Mouse (Mus musculus): ENCODE measurements around the gene Ift122.
"Not testable (repeated sequence)": the region's sequence is repeated elsewhere in the genome, so short reads cannot be mapped to it uniquely, and the experiment has no call there.

Gene Ift122

GRCm38 (mm10) chr6:115853091-115853813 lies at the start of gene Ift122, which contains the start of gene Mbd4:
TSS of gene Ift122 (plus strand) at chr6:115853470.
TSS of gene Mbd4 (minus strand) at chr6:115853371.
- in situ Hi-C loops (cut with MboI; ENCODE audit: unreplicated experiment in 2 of 2): loop anchor here (5.0 to 10.0 kb wide), 4 partner anchors 36 to 128 kb away; no protein-coding TSS in a partner anchor

GRCm38 (mm10) chr6:115803541-115804382 lies 49.5 kb upstream of the Ift122 start:
- in situ Hi-C loops (cut with MboI; ENCODE audit: unreplicated experiment in 2 of 2): loop anchor here in 1 of 2 experiments (10.0 kb wide), 1 partner anchor 259 kb away; the partner anchor contains the start of gene Tsen2

- in situ Hi-C loops (cut with MboI; ENCODE audit: unreplicated experiment in 2 of 2): loop anchor here in 1 of 2 experiments (10.0 kb wide), 1 partner anchor 260 kb away; the partner anchor contains the start of gene Tsen2
Observed at GRCm38 (mm10) chr6:115804432-115805192, 48.7 kb upstream of the Ift122 start.

GRCm38 (mm10) chr6:115807464-115808195 lies 45.6 kb upstream of the Ift122 start:
- in situ Hi-C loops (cut with MboI; ENCODE audit: unreplicated experiment in 2 of 2): loop anchor here in 1 of 2 experiments (10.0 kb wide), 1 partner anchor 263 kb away; the partner anchor contains the start of gene Tsen2

GRCm38 (mm10) chr6:115808196-115808487 lies 45.1 kb upstream of the Ift122 start:
- in situ Hi-C loops (cut with MboI; ENCODE audit: unreplicated experiment in 2 of 2): loop anchor here in 1 of 2 experiments (10.0 kb wide), 1 partner anchor 263 kb away; the partner anchor contains the start of gene Tsen2

GRCm38 (mm10) chr6:115808488-115809231 lies 44.6 kb upstream of the Ift122 start, which contains the start of gene Rpl32:
TSS of gene Rpl32 (minus strand) at chr6:115808747.
- in situ Hi-C loops (cut with MboI; ENCODE audit: unreplicated experiment in 2 of 2): loop anchor here in 1 of 2 experiments (10.0 kb wide), 1 partner anchor 264 kb away; the partner anchor contains the start of gene Tsen2

GRCm38 (mm10) chr6:115811606-115812005 lies 41.7 kb upstream of the Ift122 start:
- in situ Hi-C loops (cut with MboI; ENCODE audit: unreplicated experiment in 2 of 2): no loop called here

- in situ Hi-C loops (cut with MboI; ENCODE audit: unreplicated experiment in 2 of 2): no loop called here
Observed at GRCm38 (mm10) chr6:115814104-115814503, 39.2 kb upstream of the Ift122 start.

- in situ Hi-C loops (cut with MboI; ENCODE audit: unreplicated experiment in 2 of 2): loop anchor here in 1 of 2 experiments (5.0 kb wide), 1 partner anchor 37 kb away; the partner anchor contains the start of genes Ift122 and Mbd4
Observed at GRCm38 (mm10) chr6:115815041-115815440, 38.2 kb upstream of the Ift122 start.

- in situ Hi-C loops (cut with MboI; ENCODE audit: unreplicated experiment in 2 of 2): loop anchor here in 1 of 2 experiments (5.0 kb wide), 1 partner anchor 34 kb away; the partner anchor contains the start of genes Ift122 and Mbd4
Observed at GRCm38 (mm10) chr6:115818129-115818528, 35.1 kb upstream of the Ift122 start.

- in situ Hi-C loops (cut with MboI; ENCODE audit: unreplicated experiment in 2 of 2): no loop called here
Observed at GRCm38 (mm10) chr6:115821216-115821993, 31.9 kb upstream of the Ift122 start.

GRCm38 (mm10) chr6:115823850-115824464 lies 29.3 kb upstream of the Ift122 start:
- in situ Hi-C loops (cut with MboI; ENCODE audit: unreplicated experiment in 2 of 2): not testable (repeated sequence)

GRCm38 (mm10) chr6:115830779-115831601 lies 22.3 kb upstream of the Ift122 start:
- in situ Hi-C loops (cut with MboI; ENCODE audit: unreplicated experiment in 2 of 2): no loop called here

- in situ Hi-C loops (cut with MboI; ENCODE audit: unreplicated experiment in 2 of 2): no loop called here
Observed at GRCm38 (mm10) chr6:115832152-115832850, 21.0 kb upstream of the Ift122 start.

GRCm38 (mm10) chr6:115833861-115834260 lies 19.4 kb upstream of the Ift122 start:
- in situ Hi-C loops (cut with MboI; ENCODE audit: unreplicated experiment in 2 of 2): no loop called here

- in situ Hi-C loops (cut with MboI; ENCODE audit: unreplicated experiment in 2 of 2): no loop called here
Observed at GRCm38 (mm10) chr6:115838161-115838597, 15.1 kb upstream of the Ift122 start, which contains the start of gene Efcab12. TSS of gene Efcab12 (minus strand) at chr6:115838412.

Data from v-Abl transformed pro-B cells (cell line).